Mouse (Mus musculus): ENCODE results near the gene Clcf1. TPM values are rescaled to one million over a fixed set of nuclear protein-coding genes. Genes with fewer than 3 reads are reported as not detected.

The Clcf1 gene
- polyA plus RNA-seq, 1 experiment from 2014 or later: 4.7 TPM

- Histone ChIP-seq H3K36me3 (no peaks in the 10 kb centered on the region), H3K27ac (no peak overlapping the region), H3K9ac (no peak overlapping the region), H3K4me2 (no peak overlapping the region), H3K4me1 (peaks cover 12% of the 10 kb centered on the region), H3K4me3 (no peak overlapping the region), H3K9me3 (no peaks in the 10 kb centered on the region), H3K27me3 (no peaks in the 10 kb centered on the region)
- WGBS: 33% methylated on average over 3 of the region's 3 CpGs
- ATAC-seq (ENCODE audit: borderline replicate concordance, extremely low read depth, low FRiP score, low TSS enrichment): no peak
Measured at GRCm38 (mm10) chr19:4181892-4182291, 32.1 kb upstream of the Clcf1 start.

GRCm38 (mm10) chr19:4183689-4184088 lies 30.3 kb upstream of the Clcf1 start:
- Histone ChIP-seq H3K9ac (no peak overlapping the region), H3K4me2 (no peak overlapping the region), H3K27me3 (no peaks in the 10 kb centered on the region), H3K27ac (no peak overlapping the region), H3K4me3 (no peak overlapping the region), H3K9me3 (no peaks in the 10 kb centered on the region), H3K4me1 (peaks cover 12% of the 10 kb centered on the region), H3K36me3 (no peaks in the 10 kb centered on the region)
- ATAC-seq (ENCODE audit: borderline replicate concordance, extremely low read depth, low FRiP score, low TSS enrichment): no peak
- WGBS: 67% methylated on average over 2 of the region's 2 CpGs

- 42% methylated on average over 15 of the region's 15 CpGs for WGBS
Measured at GRCm38 (mm10) chr19:4184976-4185975, 28.8 kb upstream of the Clcf1 start.

GRCm38 (mm10) chr19:4187303-4187702 lies 26.7 kb upstream of the Clcf1 start:
- no peak for ATAC-seq (ENCODE audit: borderline replicate concordance, extremely low read depth, low FRiP score, low TSS enrichment)
- WGBS: 63% methylated on average over 3 of the region's 3 CpGs
- Histone ChIP-seq H3K4me2 (no peak overlapping the region), H3K4me1 (peaks cover 10% of the 10 kb centered on the region), H3K4me3 (no peak overlapping the region), H3K27me3 (no peaks in the 10 kb centered on the region), H3K9me3 (no peaks in the 10 kb centered on the region), H3K27ac (no peak overlapping the region), H3K36me3 (no peaks in the 10 kb centered on the region), H3K9ac (no peak overlapping the region)

More at GRCm38 (mm10) chr19:4184976-4185975, 28.8 kb upstream of the Clcf1 start:
- H3K9ac ChIP-seq: no peak overlapping the region
- ATAC-seq (ENCODE audit: borderline replicate concordance, extremely low read depth, low FRiP score, low TSS enrichment): no peak
- no peaks in the 10 kb centered on the region for H3K27me3 ChIP-seq
- H3K9me3 ChIP-seq: no peaks in the 10 kb centered on the region
- H3K27ac ChIP-seq: peak overlapping the region; percentile 46
- no peaks in the 10 kb centered on the region for H3K36me3 ChIP-seq
- no peak overlapping the region for H3K4me3 ChIP-seq
- peaks cover 12% of the 10 kb centered on the region for H3K4me1 ChIP-seq
- no peak overlapping the region for H3K4me2 ChIP-seq

GRCm38 (mm10) chr19:4189051-4189620 lies 24.9 kb upstream of the Clcf1 start:
- ATAC-seq (ENCODE audit: borderline replicate concordance, extremely low read depth, low FRiP score, low TSS enrichment): no peak
- Histone ChIP-seq H3K27ac (no peak overlapping the region), H3K27me3 (no peaks in the 10 kb centered on the region), H3K9ac (no peak overlapping the region), H3K9me3 (no peaks in the 10 kb centered on the region), H3K36me3 (peaks cover 11% of the 10 kb centered on the region; the same call in 1 of the 2 replicates), H3K4me1 (peaks cover 23% of the 10 kb centered on the region), H3K4me2 (no peak overlapping the region), H3K4me3 (no peak overlapping the region)
- 84% methylated on average over 12 of the region's 12 CpGs for WGBS

- H3K27ac ChIP-seq: peak within 1 kb of the TSS; percentile 95
- peak within 1 kb of the TSS; percentile 90 for H3K4me3 ChIP-seq
- no peak for ATAC-seq (ENCODE audit: borderline replicate concordance, extremely low read depth, low FRiP score, low TSS enrichment)
- peak within 1 kb of the TSS; percentile 99 for H3K9ac ChIP-seq
- peak within 1 kb of the TSS; percentile 78 for H3K4me2 ChIP-seq
- no peaks in the 10 kb centered on the region for H3K27me3 ChIP-seq
- H3K36me3 ChIP-seq: peaks cover 29% of the 10 kb centered on the region
- H3K9me3 ChIP-seq: no peaks in the 10 kb centered on the region
- H3K4me1 ChIP-seq: peaks cover 22% of the 10 kb centered on the region
- 41% methylated on average over 4 of the region's 4 CpGs for WGBS
Measured at GRCm38 (mm10) chr19:4190831-4191334, 23.2 kb upstream of the Clcf1 start, which contains the start of gene Tbc1d10c. TSS of gene Tbc1d10c (minus strand) at chr19:4191284.

GRCm38 (mm10) chr19:4191528-4192250 lies 22.3 kb upstream of the Clcf1 start, which contains the start of gene Ppp1ca:
TSS of gene Ppp1ca (plus strand) at chr19:4192065.
- 4% methylated on average over 44 of the region's 47 CpGs for WGBS
- peaks cover 37% of the 10 kb centered on the region for H3K36me3 ChIP-seq
- peak within 1 kb of the TSS; percentile 90 for H3K4me3 ChIP-seq
- peak within 1 kb of the TSS; percentile 95 for H3K27ac ChIP-seq
- peak within 1 kb of the TSS; percentile 78 for H3K4me2 ChIP-seq
- no peaks in the 10 kb centered on the region for H3K9me3 ChIP-seq
- no peaks in the 10 kb centered on the region for H3K27me3 ChIP-seq
- H3K4me1 ChIP-seq: peaks cover 30% of the 10 kb centered on the region
- peak; percentile 94 for ATAC-seq (ENCODE audit: borderline replicate concordance, extremely low read depth, low FRiP score, low TSS enrichment)
- peak within 1 kb of the TSS; percentile 99 for H3K9ac ChIP-seq

- Histone ChIP-seq H3K36me3 (peaks cover 44% of the 10 kb centered on the region), H3K4me2 (peak overlapping the region; percentile 78), H3K9me3 (no peaks in the 10 kb centered on the region), H3K27me3 (no peaks in the 10 kb centered on the region), H3K4me3 (peak overlapping the region; percentile 90), H3K4me1 (peaks cover 31% of the 10 kb centered on the region), H3K9ac (peak overlapping the region; percentile 99), H3K27ac (peak overlapping the region; percentile 95)
- peak; percentile 48 for ATAC-seq (ENCODE audit: borderline replicate concordance, extremely low read depth, low FRiP score, low TSS enrichment)
- under 1% methylated on average over 52 of the region's 52 CpGs for WGBS
Measured at GRCm38 (mm10) chr19:4192251-4192985, 21.6 kb upstream of the Clcf1 start.

- Histone ChIP-seq H3K27ac (no peak overlapping the region), H3K36me3 (peaks cover 45% of the 10 kb centered on the region), H3K4me1 (peaks cover 31% of the 10 kb centered on the region), H3K4me2 (peak overlapping the region; percentile 78), H3K4me3 (peak overlapping the region; percentile 90), H3K9me3 (no peaks in the 10 kb centered on the region), H3K27me3 (no peaks in the 10 kb centered on the region), H3K9ac (peak overlapping the region; percentile 99)
- ATAC-seq (ENCODE audit: borderline replicate concordance, extremely low read depth, low FRiP score, low TSS enrichment): no peak
- WGBS: 43% methylated on average over 6 of the region's 6 CpGs
Measured at GRCm38 (mm10) chr19:4193129-4193528, 20.9 kb upstream of the Clcf1 start.

- H3K27ac ChIP-seq: no peak overlapping the region
- 79% methylated on average over 8 of the region's 8 CpGs for WGBS
- peaks cover 46% of the 10 kb centered on the region for H3K36me3 ChIP-seq
- no peaks in the 10 kb centered on the region for H3K9me3 ChIP-seq
- H3K27me3 ChIP-seq: no peaks in the 10 kb centered on the region
- peak overlapping the region; percentile 78; the same call in 1 of the 2 replicates for H3K4me2 ChIP-seq
- H3K9ac ChIP-seq: peak overlapping the region; percentile 11; the same call in 1 of the 2 replicates
- ATAC-seq (ENCODE audit: borderline replicate concordance, extremely low read depth, low FRiP score, low TSS enrichment): no peak
- H3K4me1 ChIP-seq: peaks cover 31% of the 10 kb centered on the region
- 0 out of 2 replicates have a peak overlapping the region, but pooled peaks have one; percentile 90 for H3K4me3 ChIP-seq
Measured at GRCm38 (mm10) chr19:4194021-4194724, 19.9 kb upstream of the Clcf1 start.
